Mouse (Mus musculus): Measurements from ENCODE around the gene Ccdc194.

Gene Ccdc194

GRCm38 (mm10) chr8:71525226-71526050, at the start of gene Ccdc194:
Ccdc194 (minus strand) TSS chr8:71525711.
- no peak for DNase-seq (ENCODE audit: low read depth)

DNA sequence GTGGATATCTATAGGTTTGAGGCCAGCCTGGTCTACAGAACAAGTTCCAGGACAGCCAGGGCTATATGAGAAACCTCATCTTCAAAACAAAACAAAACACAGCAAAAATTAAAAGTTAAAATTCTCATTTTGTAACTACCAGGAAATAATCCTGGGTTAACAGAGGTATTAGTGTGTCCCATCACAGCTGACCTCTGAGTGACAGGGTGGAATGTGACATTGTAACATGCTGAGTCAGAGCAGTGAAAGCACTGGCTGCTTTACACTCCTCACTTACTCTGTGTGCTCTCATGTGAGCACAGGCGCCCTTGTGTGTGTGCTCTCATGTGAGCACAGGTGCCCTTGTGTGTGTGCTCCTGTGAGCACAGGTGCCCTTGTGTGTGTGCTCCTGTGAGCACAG, 49.5 kb upstream of the Ccdc194 start:
- no peak for DNase-seq (ENCODE audit: low read depth)

DNA sequence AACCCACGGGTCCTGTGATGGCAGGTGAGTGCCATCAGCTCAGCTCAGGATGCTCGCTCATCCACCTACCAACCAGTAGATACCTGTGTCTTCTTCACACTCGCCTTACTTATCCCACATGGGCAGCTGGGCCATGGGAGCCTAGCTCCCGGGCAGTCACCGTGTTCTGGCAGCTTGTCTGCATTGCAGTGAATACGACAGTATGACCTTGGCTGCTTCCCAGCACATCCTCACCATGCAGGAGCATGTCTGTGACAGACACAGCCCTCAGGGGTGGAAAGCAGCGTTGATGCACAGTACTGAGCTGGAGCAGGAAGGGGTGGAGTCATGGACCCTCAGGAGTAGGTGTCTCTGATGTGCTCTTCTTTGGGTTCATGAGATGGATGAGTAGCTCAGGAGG, 48.9 kb upstream of the Ccdc194 start:
- no peak for DNase-seq (ENCODE audit: low read depth)

- peak; percentile 31 for DNase-seq (ENCODE audit: low read depth)
These were observed 47.5 kb upstream of the Ccdc194 start for GRCm38 (mm10) chr8:71572847-71573633.

- no peak for DNase-seq (ENCODE audit: low read depth)
These were observed 46.6 kb upstream of the Ccdc194 start for GRCm38 (mm10) chr8:71572077-71572476.

GRCm38 (mm10) chr8:71570291-71570954, 44.9 kb upstream of the Ccdc194 start:
- peak; percentile 91 for DNase-seq (ENCODE audit: low read depth)

- DNase-seq (ENCODE audit: low read depth), result no peak
These were observed 44.1 kb upstream of the Ccdc194 start for GRCm38 (mm10) chr8:71569366-71570290.

- no peak for DNase-seq (ENCODE audit: low read depth)
These were observed 43.4 kb upstream of the Ccdc194 start for GRCm38 (mm10) chr8:71568941-71569340.

DNA sequence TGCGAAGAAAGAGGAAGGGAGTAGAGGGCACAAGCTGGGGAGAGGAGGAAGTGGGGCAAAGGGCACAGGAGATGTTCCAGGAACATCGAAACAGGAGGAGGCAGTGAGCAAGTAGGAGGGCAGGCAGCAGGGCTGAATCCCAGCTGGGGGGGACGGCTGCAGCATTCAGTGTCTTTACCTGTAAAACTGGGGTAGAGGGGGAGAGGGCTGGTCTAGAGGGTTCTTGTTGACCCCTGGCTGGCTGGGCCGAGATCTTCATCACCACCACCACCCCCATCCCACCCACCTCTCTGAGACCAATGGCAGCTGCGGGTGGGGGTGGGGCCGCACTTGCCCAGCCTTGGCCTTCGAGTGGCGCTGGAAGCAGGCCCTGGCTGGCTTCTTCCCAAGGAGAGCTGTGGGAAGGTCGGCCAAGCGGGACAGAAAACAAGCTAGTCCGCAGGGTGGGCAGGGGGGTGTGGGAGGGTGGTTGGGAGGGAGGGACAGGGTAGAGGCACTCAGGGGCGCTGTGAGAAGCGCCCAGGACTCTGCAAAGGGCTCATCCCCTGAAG, 43.0 kb upstream of the Ccdc194 start, which contains the start of gene Slc27a1:
Gene Slc27a1, plus strand, starts transcription at position 496 of the 551 bp plus-strand sequence.
- no peak for DNase-seq (ENCODE audit: low read depth)

DNA sequence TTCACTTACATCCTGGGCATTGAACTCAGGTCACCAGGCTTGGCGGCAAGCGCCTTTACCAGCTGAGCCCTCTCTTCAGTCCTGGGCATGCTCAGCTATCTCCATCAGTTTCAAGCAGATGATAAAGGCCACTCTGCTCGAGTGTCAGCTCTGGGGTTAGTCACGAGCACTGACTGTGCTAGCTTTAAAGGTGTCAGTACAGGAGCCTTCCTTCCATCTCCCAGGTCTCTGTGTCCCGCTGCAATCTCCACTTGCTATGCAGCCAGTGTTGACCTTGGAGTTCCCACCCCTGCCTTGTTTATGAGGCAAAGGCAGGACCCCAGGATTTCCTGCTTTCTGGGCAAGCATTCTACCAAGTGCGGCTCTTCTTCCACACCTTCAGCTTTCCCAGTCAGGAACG, 42.1 kb upstream of the Ccdc194 start:
- DNase-seq (ENCODE audit: low read depth), result no peak

DNA sequence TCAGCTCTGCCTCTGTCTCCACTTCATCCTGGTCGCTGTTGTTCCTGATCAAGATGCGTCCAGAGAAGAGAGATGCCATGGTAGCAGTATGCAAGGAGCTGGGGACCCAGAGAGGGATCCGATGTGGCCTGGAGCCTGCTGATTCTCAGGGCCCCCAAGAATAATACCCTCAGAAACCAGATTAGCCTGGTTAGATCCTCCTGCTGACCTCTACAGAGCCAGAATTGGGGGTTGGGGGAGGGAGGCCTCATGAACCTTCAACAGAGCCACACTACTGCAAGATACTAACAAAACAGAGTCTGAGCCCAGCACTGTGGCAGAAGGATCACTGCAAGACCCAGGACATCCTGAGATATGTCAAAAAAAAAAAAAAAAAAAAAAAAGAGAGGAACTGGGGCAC, 41.0 kb upstream of the Ccdc194 start, which contains the start of gene Nxnl1:
Gene Nxnl1, minus strand, starts transcription at position 101 of the 400 bp plus-strand sequence.
- no peak for DNase-seq (ENCODE audit: low read depth)

GRCm38 (mm10) chr8:71563992-71564391, 38.5 kb upstream of the Ccdc194 start:
- DNase-seq (ENCODE audit: low read depth), result no peak

GRCm38 (mm10) chr8:71562751-71563150, 37.2 kb upstream of the Ccdc194 start:
- peak; percentile 65 for DNase-seq (ENCODE audit: low read depth)

DNA sequence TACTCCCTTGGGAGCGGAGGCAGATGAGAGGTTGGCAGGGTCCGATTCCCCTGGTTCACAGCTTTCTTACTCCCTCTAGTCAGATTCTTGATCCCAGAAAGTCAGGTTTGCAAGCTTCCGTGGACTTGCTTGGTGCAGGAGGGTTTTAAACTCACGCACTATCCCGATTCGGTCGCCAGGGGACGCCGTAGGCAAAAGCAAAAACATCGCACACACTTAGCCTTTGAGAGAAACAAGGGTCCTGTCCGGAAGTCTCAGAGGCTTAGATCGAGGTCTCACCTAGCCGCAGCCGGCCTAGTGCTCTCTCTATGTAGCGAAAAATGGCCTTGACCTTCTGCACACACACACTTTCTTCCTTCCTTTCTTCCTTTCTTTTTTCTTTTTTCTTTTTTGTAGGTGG, 35.9 kb upstream of the Ccdc194 start:
- peak; percentile 88 for DNase-seq (ENCODE audit: low read depth)

DNA sequence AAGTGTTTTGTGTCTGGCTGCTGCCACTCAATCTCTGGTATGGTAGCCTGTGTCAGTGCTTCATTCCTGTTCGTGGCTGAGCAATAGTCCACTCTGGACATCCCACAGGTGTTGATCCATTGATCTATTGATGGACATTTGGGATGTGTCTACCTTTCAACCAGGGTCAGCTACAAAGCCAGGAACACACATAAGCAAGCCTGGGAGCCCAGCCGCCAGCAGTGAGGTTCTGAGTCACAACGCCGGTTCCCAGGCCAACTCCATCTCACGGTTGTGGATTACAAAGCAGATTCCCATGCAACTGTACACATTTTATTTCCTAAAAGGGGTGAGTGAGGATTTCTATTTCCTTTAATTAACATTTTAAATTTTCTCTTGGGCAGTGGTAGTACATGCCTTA, 35.3 kb upstream of the Ccdc194 start:
- no peak for DNase-seq (ENCODE audit: low read depth)

DNA sequence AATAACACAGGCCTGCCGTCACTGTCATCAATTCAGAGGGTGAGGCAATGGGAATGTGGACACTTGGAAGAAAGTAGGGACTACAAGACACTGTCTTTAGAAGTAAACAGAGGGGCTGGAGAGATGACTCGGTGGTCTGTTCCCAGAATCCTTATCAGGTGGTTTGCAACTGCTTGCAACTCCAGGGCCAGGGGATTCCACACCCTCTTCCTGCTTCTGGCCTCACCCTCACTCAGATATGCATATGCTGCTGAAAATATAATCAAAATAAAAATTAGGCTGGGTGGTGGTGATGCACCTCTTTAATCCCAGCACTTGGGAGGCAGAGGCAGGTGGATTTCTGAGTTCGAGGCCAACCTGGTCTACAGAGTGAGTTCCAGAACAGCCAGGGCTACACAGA, 34.6 kb upstream of the Ccdc194 start:
- DNase-seq (ENCODE audit: low read depth), result no peak

- DNase-seq (ENCODE audit: low read depth), result peak; percentile 76
These were observed 33.6 kb upstream of the Ccdc194 start for GRCm38 (mm10) chr8:71558958-71559690.

DNA sequence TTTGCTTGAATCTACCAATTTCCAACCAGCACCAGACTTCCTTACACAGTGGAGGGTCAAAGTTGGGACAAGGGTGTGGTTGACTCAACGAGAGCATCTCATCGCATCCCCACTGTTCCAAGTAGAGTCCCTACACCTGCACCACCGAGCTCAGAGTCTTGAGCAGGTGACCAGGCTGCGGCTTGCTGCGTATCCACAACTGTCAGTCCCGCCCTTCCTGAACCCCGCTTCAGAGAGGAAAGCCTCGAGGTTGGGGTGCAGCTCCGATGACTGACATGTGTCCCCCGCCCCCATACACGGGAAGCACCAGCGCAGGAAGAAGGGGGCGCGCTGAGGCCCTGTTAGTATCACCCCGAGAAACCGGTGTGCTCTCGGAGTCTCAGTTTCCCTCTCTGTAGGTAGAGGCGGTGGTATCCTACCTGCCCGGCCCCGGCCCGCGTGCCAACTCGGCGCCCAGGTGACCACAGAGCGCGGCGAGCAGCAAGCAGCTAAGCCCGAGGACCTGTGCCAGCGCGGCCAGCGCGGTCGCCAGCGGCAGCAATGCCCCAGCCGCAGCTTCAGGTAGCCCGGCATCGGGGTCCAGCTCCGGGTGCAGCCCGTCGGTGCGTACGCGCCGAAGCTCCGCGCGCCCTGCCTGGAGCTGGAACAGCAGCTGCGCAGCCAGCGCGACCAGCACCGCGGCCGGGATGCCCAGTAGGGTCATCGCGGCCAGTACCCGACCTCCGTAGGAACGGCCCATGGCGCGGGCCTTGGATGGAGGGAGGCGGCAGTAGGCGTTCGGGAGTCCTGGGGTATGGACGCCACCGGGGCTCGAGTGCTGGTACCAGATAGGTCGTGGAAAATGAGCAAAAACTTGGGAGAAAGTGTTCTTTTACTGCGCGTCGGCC, 32.8 kb upstream of the Ccdc194 start, which contains the start of gene Tmem221:
Gene Tmem221, minus strand, starts transcription at position 801 of the 887 bp plus-strand sequence.
- no peak for DNase-seq (ENCODE audit: low read depth)

GRCm38 (mm10) chr8:71554644-71555043, 29.1 kb upstream of the Ccdc194 start:
- DNase-seq (ENCODE audit: low read depth), result no peak
